Mouse (Mus musculus) cortical plate, adult 2 months (tissue): ENCODE measurements around the gene Rims1.

Experiments used
- CTCF ChIP-seq: fragments of 200-500 bp; IDR thresholded peaks from 2 replicates; pipeline ENCODE4 v1.5.1; 2011; ENCODE audit warnings: mild to moderate bottlenecking, control low read depth, low read length; ENCODE audit not compliant: insufficient read depth; ENCODE audit errors: extremely low read depth
- POLR2A ChIP-seq: fragments of 200-500 bp; IDR thresholded peaks from 2 replicates; pipeline ENCODE4 v1.6.1; 2011; ENCODE audit warnings: mild to moderate bottlenecking, low read length, control low read depth; ENCODE audit not compliant: insufficient read depth; ENCODE audit errors: extremely low read depth

GRCm38 (mm10) chr1:22572720-22573119 is 233.1 kb downstream of the Rims1 start:
- no peak for TF ChIP-seq CTCF
- no peak for TF ChIP-seq POLR2A
